Mouse (Mus musculus) hindbrain, embryonic 10.5 days (tissue): ENCODE results near the gene Nlrp4e. TPM values are rescaled to one million over a fixed set of nuclear protein-coding genes. Genes with fewer than 3 reads are reported as not detected.
"Not testable (repeated sequence)": the region's sequence is repeated elsewhere in the genome, so short reads cannot be mapped to it uniquely, and the experiment has no call there.

Source experiments
- DNase-seq: peaks from one replicate; pipeline ENCODE4 v3.0.0-alpha.2; 2017; ENCODE audit warnings: low spot score
- H3K27ac ChIP-seq: fragments of 300-500 bp; sonication (generic); 2 replicates; pipeline ENCODE4 v1.5.1; 2016; ENCODE audit warnings: mild to moderate bottlenecking, moderate library complexity
- H3K27me3 ChIP-seq: fragments of 300-500 bp; sonication (generic); 2 replicates; pipeline ENCODE4 v1.6.1; 2016; ENCODE audit warnings: mild to moderate bottlenecking; ENCODE audit not compliant: poor library complexity, insufficient read depth, severe bottlenecking
- H3K36me3 ChIP-seq: fragments of 300-500 bp; sonication (generic); 2 replicates; pipeline ENCODE4 v1.6.1; 2016; ENCODE audit warnings: mild to moderate bottlenecking, moderate library complexity
- H3K4me1 ChIP-seq: fragments of 300-500 bp; sonication (generic); replicated peaks from 2 replicates; pipeline ENCODE4 v1.6.1; 2016; ENCODE audit warnings: mild to moderate bottlenecking
- H3K4me3 ChIP-seq: fragments of 300-500 bp; sonication (generic); 2 replicates; pipeline ENCODE4 v1.5.1; 2016; ENCODE audit warnings: mild to moderate bottlenecking, moderate library complexity
- H3K9me3 ChIP-seq: fragments of 300-500 bp; sonication (generic); 2 replicates; pipeline ENCODE4 v1.6.1; 2016; ENCODE audit warnings: mild to moderate bottlenecking, moderate library complexity
- whole genome bisulfite sequencing: fragments of 180-500 bp; shearing (Covaris S2); methylation state at CpG from one replicate; pipeline ENCODE4 v1.1.7; 2016; 5-methylcytosine and 5-hydroxymethylcytosine counted together
- polyA plus RNA-seq: library from polyadenylated mRNA; unstranded; fragments of >200 nt; fragmentation: Nextera tagmentation; extraction: Ambion mirVana; gene quantifications from 2 replicates; pipeline ENCODE4 v1.2.1, GENCODE M21; 2016

Nlrp4e gene
- not detected in 2 replicates for polyA plus RNA-seq

GRCm38 (mm10) chr7:23300892-23301291, at the start of gene Nlrp4e:
Gene Nlrp4e, plus strand, starts transcription at chr7:23301192.
- not testable (repeated sequence) for H3K27me3 ChIP-seq, H3K27ac ChIP-seq, H3K4me1 ChIP-seq, DNase-seq, H3K4me3 ChIP-seq, H3K36me3 ChIP-seq
- H3K9me3 ChIP-seq: peaks cover 41% of the 10 kb centered on the region
- WGBS: 88% methylated on average over 3 of the region's 3 CpGs

- DNase-seq, H3K27me3 ChIP-seq, H3K4me1 ChIP-seq, H3K27ac ChIP-seq, H3K36me3 ChIP-seq, H3K4me3 ChIP-seq, H3K9me3 ChIP-seq: not testable (repeated sequence)
- WGBS: no CpG with 5 or more reads among the region's 2 CpGs
Measured at GRCm38 (mm10) chr7:23251582-23251981, 49.4 kb upstream of the Nlrp4e start, which contains the start of gene Vmn1r166. Gene Vmn1r166, minus strand, starts transcription at chr7:23251682.

- H3K4me3 ChIP-seq, DNase-seq, H3K36me3 ChIP-seq, H3K27ac ChIP-seq, H3K9me3 ChIP-seq, H3K27me3 ChIP-seq, H3K4me1 ChIP-seq: not testable (repeated sequence)
- WGBS: no CpG with 5 or more reads among the region's 2 CpGs
Measured at GRCm38 (mm10) chr7:23278800-23279199, 22.2 kb upstream of the Nlrp4e start, which contains the start of gene Gm6902. Gene Gm6902, minus strand, starts transcription at chr7:23278900.

GRCm38 (mm10) chr7:23358311-23358710, 57.3 kb downstream of the Nlrp4e start:
- H3K4me1 ChIP-seq, H3K27me3 ChIP-seq, H3K27ac ChIP-seq, H3K4me3 ChIP-seq, H3K36me3 ChIP-seq, DNase-seq: not testable (repeated sequence)
- peaks cover 84% of the 10 kb centered on the region for H3K9me3 ChIP-seq
- 95% methylated on average over 13 of the region's 13 CpGs for WGBS

- H3K9me3 ChIP-seq: peaks cover 71% of the 10 kb centered on the region
- H3K4me3 ChIP-seq: no peak within 1 kb of the TSS
- H3K4me1 ChIP-seq: no peaks in the 10 kb centered on the region
- no peak within 1 kb of the TSS for H3K27ac ChIP-seq
- DNase-seq: no peak
- no peaks in the 10 kb centered on the region for H3K27me3 ChIP-seq
- H3K36me3 ChIP-seq: no peaks in the 10 kb centered on the region
- WGBS: 77% methylated on average over 10 of the region's 10 CpGs
Measured at GRCm38 (mm10) chr7:23385589-23385988, 84.6 kb downstream of the Nlrp4e start, which contains the start of gene Nlrp5. Gene Nlrp5, plus strand, starts transcription at chr7:23385889.

Other genes starting within 250 kb of the Nlrp4e start
- not detected in 2 replicates for gene Vmn1r163, start 245.7 kb upstream of the Nlrp4e start, polyA plus RNA-seq
- not detected in 2 replicates for gene Gm8720, start 233.7 kb upstream of the Nlrp4e start, polyA plus RNA-seq
- gene Gm10662, start 156.7 kb upstream of the Nlrp4e start, polyA plus RNA-seq: not detected in 2 replicates
- gene Vmn1r165, start 83.9 kb upstream of the Nlrp4e start, polyA plus RNA-seq: not detected in 2 replicates
- not detected in 2 replicates for gene Vmn1r166, start 49.5 kb upstream of the Nlrp4e start, polyA plus RNA-seq
- not detected in 2 replicates for gene Gm6902, start 22.3 kb upstream of the Nlrp4e start, polyA plus RNA-seq
- not detected in 2 replicates for gene Nlrp5, start 84.7 kb downstream of the Nlrp4e start, polyA plus RNA-seq
- not detected in 2 replicates for gene Vmn1r167, start 206.0 kb downstream of the Nlrp4e start, polyA plus RNA-seq
- gene Vmn1r168, start 238.5 kb downstream of the Nlrp4e start, polyA plus RNA-seq: not detected in 2 replicates